In genomic region chr17:50388715-50389710, GRCm38 (mm10) we compare ENCODE assay signal across 13 mouse cellular contexts.
A peak's percentile ranks its signal among the peaks of the same experiment; 100 is the strongest.
DNase-seq lines count a peak whose midpoint lies in the region; ATAC-seq and TF ChIP-seq lines count a peak whose summit lies in the region.
"Had no signal": no experiment of that assay in that cellular context is flagged by ENCODE, and none has a peak within 500 bp of the region (broad histone marks: within the 10 kb centered on the region; RNA-seq: fewer than 3 reads in every experiment).

No protein-coding gene starts in this region.

- H3K9ac ChIP-seq in CH12.LX (ENCODE audit: insufficient read depth, low read depth) = no peak overlapping the region
- no peak overlapping the region for H3K9ac ChIP-seq in stomach, embryonic 14.5 days (replicated peaks; ENCODE audit: low read depth, low read length)

- no peak for TF ChIP-seq EP300 in CH12.LX (IDR thresholded peaks at IDR 0.05; ENCODE audit: low read length)

- intact Hi-C loops in left cerebral cortex, postnatal 14 days (cut with DNase I) = no loop called here

- WGBS in limb, embryonic 10.5 days = 89% methylated on average over 12 of the region's 12 CpGs
- WGBS in stomach, embryonic 14.5 days = 54% methylated on average over 12 of the region's 12 CpGs

- dilution Hi-C loops in CH12.LX (cut with MboI; ENCODE audit: extremely low pct_ligation_motif_present, extremely low pct_unique_long_range_greater_than_20kb, low sequenced_read_pairs) = no loop called here

- no peak overlapping the region for H3K27ac ChIP-seq in CH12.LX (ENCODE audit: insufficient read depth, low read depth)
- H3K27ac ChIP-seq in limb, embryonic 10.5 days = no peak overlapping the region
- H3K27ac ChIP-seq in stomach, embryonic 14.5 days (ENCODE audit: low read length) = peak overlapping the region; percentile 29; the same call in 1 of the 2 replicates

- no peak overlapping the region for H3K4me2 ChIP-seq in CH12.LX (ENCODE audit: insufficient read depth, low read depth, poor library complexity, severe bottlenecking)
- no peak overlapping the region for H3K4me2 ChIP-seq in stomach, embryonic 14.5 days (replicated peaks; ENCODE audit: low read depth, low read length)

- DNase-seq in kidney, adult 9 months = peak; percentile 7
- no peak for DNase-seq in kidney, postnatal 4 days
- no peak for DNase-seq in CH12.LX (ENCODE audit: extremely low read depth)
- peak; percentile 15 for DNase-seq in limb, embryonic 10.5 days (ENCODE audit: low spot score)
- DNase-seq in right cerebral cortex, postnatal 10 days (ENCODE audit: low spot score in 2 of 2) = no peak
- no peak for DNase-seq in layer of hippocampus, adult 9-11 months
- no peak for DNase-seq in left cerebral cortex, postnatal 14 days (ENCODE audit: low spot score in 2 of 2)
- DNase-seq: adrenal gland, postnatal 25 days; cerebellum, adult 11 months; embryo, embryonic 11 days; heart, postnatal 4 days had no signal

- no peaks in the 10 kb centered on the region for H3K36me3 ChIP-seq in CH12.LX (replicated peaks in 1 of 2; ENCODE audit: control insufficient read depth in 1 of 2, insufficient read depth in 1 of 2, low read length in 1 of 2)
- H3K36me3 ChIP-seq in limb, embryonic 10.5 days = no peaks in the 10 kb centered on the region
- no peaks in the 10 kb centered on the region for H3K36me3 ChIP-seq in stomach, embryonic 14.5 days (ENCODE audit: control insufficient read depth, insufficient read depth, low read length)

- H3K4me1 ChIP-seq in CH12.LX (ENCODE audit: control insufficient read depth in 1 of 2, insufficient read depth in 2 of 2) = 0 out of 4 replicates have a peak, but pooled peaks cover 0 to 2% of the 10 kb centered on the region in 2 experiments
- no peaks in the 10 kb centered on the region for H3K4me1 ChIP-seq in limb, embryonic 10.5 days
- peaks cover 6% of the 10 kb centered on the region for H3K4me1 ChIP-seq in stomach, embryonic 14.5 days (ENCODE audit: control insufficient read depth, insufficient read depth, low read length)

- TF ChIP-seq RAD21 in CH12.LX (IDR thresholded peaks at IDR 0.05; ENCODE audit: low read depth, low read length) = no peak

- H3K9me3 ChIP-seq in CH12.LX (replicated peaks; ENCODE audit: low read length) = no peaks in the 10 kb centered on the region
- H3K9me3 ChIP-seq in limb, embryonic 10.5 days (replicated peaks) = no peaks in the 10 kb centered on the region
- H3K9me3 ChIP-seq in stomach, embryonic 14.5 days (ENCODE audit: control insufficient read depth, low read depth, low read length) = no peaks in the 10 kb centered on the region

- TF ChIP-seq CTCF in CH12.LX (conservative IDR thresholded peaks at IDR 0.05 in 1 of 2, IDR thresholded peaks at IDR 0.05 in 1 of 2; ENCODE audit: low read depth in 2 of 2, low read length in 2 of 2) = no peak

- H3K27me3 ChIP-seq in CH12.LX (replicated peaks) = no peaks in the 10 kb centered on the region
- H3K27me3 ChIP-seq in limb, embryonic 10.5 days (ENCODE audit: low read depth, poor library complexity, severe bottlenecking) = no peaks in the 10 kb centered on the region
- no peaks in the 10 kb centered on the region for H3K27me3 ChIP-seq in stomach, embryonic 14.5 days (ENCODE audit: control insufficient read depth, insufficient read depth, low read length)

- in situ Hi-C loops in CH12.LX (cut with MboI; ENCODE audit: low pct_ligation_motif_present, low pct_unique_long_range_greater_than_20kb, low sequenced_read_pairs) = no loop called here

- no peak for TF ChIP-seq POLR2A in CH12.LX (IDR thresholded peaks at IDR 0.05; ENCODE audit: low read depth, low read length)

- no peak overlapping the region for H3K4me3 ChIP-seq in CH12.LX (replicated peaks in 1 of 3; ENCODE audit: low read depth in 2 of 3, low read length in 2 of 3, poor library complexity in 1 of 3)
- no peak overlapping the region for H3K4me3 ChIP-seq in limb, embryonic 10.5 days
- no peak overlapping the region for H3K4me3 ChIP-seq in stomach, embryonic 14.5 days (ENCODE audit: low read depth, low read length)

- H3K79me2 ChIP-seq in CH12.LX (replicated peaks; ENCODE audit: control insufficient read depth, extremely low read depth, insufficient read depth, poor library complexity, severe bottlenecking) = no peaks in the 10 kb centered on the region

- ATAC-seq in stomach, embryonic 14.5 days (ENCODE audit: insufficient number of reproducible peaks, insufficient read depth, low FRiP score, low read depth) = peak; percentile 37; the same call in 1 of the 2 replicates
- ATAC-seq: lung, postnatal 0 days had no signal

TF ChIP-seq in CH12.LX, 34 proteins besides CTCF, POLR2A, EP300 and RAD21:
- TF ChIP-seq TBP (conservative IDR thresholded peaks at IDR 0.05; ENCODE audit: low read depth, low read length) = 0 out of 2 replicates have a peak, but pooled peaks have one; percentile 16
- TF ChIP-seq NRF1 (IDR thresholded peaks at IDR 0.05; ENCODE audit: low read depth, low read length) = no peak
- no peak for TF ChIP-seq CHD1 (IDR thresholded peaks at IDR 0.05; ENCODE audit: low read depth, low read length)
- TF ChIP-seq ETS1 (conservative IDR thresholded peaks at IDR 0.05; ENCODE audit: low read depth, low read length) = no peak
- TF ChIP-seq PAX5 (IDR thresholded peaks at IDR 0.05; ENCODE audit: low read length) = no peak
- TF ChIP-seq UBTF (IDR thresholded peaks at IDR 0.05; ENCODE audit: low read depth, low read length) = no peak
- TF ChIP-seq USF2 (conservative IDR thresholded peaks at IDR 0.05; ENCODE audit: low read depth, low read length) = no peak
- TF ChIP-seq BHLHE40 (IDR thresholded peaks at IDR 0.05; ENCODE audit: low read depth, low read length) = 0 out of 2 replicates have a peak, but pooled peaks have one; percentile 33
- no peak for TF ChIP-seq MEF2A (IDR thresholded peaks at IDR 0.05; ENCODE audit: borderline replicate concordance, low read depth, low read length)

Comparison
In these comparisons a context has a peak if more than half of its experiments do, and no peak if none do; other contexts are left out.
1. DNase-seq: peak in kidney, adult 9 months (single experiment) and limb, embryonic 10.5 days (single experiment); none in kidney, postnatal 4 days (0 of 2), CH12.LX (single experiment), right cerebral cortex, postnatal 10 days (0 of 2), layer of hippocampus, adult 9-11 months (single experiment) and left cerebral cortex, postnatal 14 days (0 of 2).